Mouse (Mus musculus) urinary bladder, postnatal 36 days (tissue): Measurements from ENCODE around the gene Smc6.
A peak's percentile ranks its signal among the peaks of the same experiment; 100 is the strongest.

ENCODE experiments used
- DNase-seq, 2 experiments: peaks; one replicate each; pipeline ENCODE4 v3.0.0; 2022; ENCODE audit warnings: low spot score in 2 of 2, mixed read lengths in 1 of 2

Gene Smc6

GRCm38 (mm10) chr12:11281584-11281983 lies 15.9 kb downstream of the Smc6 start:
- DNase-seq: no peak

- DNase-seq: no peak
These were observed 20.7 kb downstream of the Smc6 start for GRCm38 (mm10) chr12:11286382-11286781.

GRCm38 (mm10) chr12:11300858-11301257 lies 35.2 kb downstream of the Smc6 start:
- DNase-seq: no peak

GRCm38 (mm10) chr12:11306753-11307645 lies 41.3 kb downstream of the Smc6 start:
- DNase-seq: no peak

DNA sequence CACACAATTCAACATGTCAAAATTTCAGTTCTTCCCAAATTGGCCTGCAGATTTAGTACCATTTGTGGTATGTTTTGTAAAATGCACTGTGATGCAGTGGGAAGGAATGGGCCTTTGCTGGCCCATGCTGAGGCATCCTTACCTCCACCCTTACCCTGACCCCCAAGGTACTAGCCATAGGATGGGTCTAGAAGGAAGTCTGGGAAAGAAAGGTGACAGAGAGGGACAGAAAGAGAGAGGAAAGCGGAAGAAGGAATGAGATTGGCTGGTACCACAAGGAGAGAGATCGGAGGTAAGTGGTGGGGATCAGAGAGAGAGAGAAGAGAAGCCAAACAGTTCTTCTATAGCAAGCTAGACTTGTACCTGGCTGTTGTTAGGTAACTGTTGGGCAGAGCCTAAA lies 45.4 kb downstream of the Smc6 start:
- DNase-seq: no peak

GRCm38 (mm10) chr12:11313840-11314239 lies 48.2 kb downstream of the Smc6 start:
- DNase-seq: no peak

GRCm38 (mm10) chr12:11317671-11318070 lies 52.0 kb downstream of the Smc6 start:
- no peak for DNase-seq

DNA sequence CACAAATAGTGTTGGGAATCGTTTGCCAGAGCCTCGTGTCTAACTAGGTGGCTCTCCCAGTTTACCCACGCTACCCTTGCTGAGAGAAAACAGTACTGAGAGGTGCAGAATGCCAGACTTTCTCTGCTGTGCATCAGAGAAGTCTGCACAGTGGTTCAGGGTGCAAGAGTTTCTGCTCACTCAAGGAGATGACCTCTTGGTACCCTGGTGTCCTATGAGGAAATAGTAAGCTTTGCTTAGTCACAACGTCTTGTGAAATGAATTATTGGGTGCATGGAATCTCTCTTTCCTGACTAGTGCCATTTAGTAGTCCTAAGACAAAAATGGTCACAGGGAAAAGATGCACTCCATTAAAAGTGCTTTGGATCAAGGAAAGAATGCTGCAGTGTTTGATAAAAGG lies 58.8 kb downstream of the Smc6 start:
- DNase-seq: no peak

GRCm38 (mm10) chr12:11326483-11326882 lies 60.8 kb downstream of the Smc6 start:
- DNase-seq: no peak

- peak; percentile 26 to 36 for DNase-seq
These were observed 71.2 kb downstream of the Smc6 start for GRCm38 (mm10) chr12:11336845-11337244.

DNA sequence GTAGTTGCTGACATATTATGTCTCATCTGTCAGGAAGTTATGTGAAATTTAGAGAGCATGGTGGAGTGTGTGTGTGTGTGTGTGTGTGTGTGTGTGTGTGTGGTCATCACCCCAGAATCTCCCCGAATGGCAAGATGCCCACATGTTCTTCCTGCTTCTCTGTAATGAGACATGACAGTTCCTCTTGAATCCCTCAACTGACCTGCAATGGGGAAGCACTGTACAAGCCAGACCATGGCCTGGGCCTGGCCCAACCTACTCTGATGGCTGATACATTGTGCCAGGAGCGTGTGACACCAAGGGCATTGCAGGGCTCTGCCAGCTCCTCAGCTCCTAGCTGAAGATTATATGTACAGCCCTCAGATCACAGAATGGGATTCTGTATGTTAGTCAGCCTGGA lies 72.6 kb downstream of the Smc6 start:
- no peak for DNase-seq

- no peak for DNase-seq
These were observed 76.4 kb downstream of the Smc6 start for GRCm38 (mm10) chr12:11342020-11342600.

- DNase-seq: no peak
These were observed 80.3 kb downstream of the Smc6 start for GRCm38 (mm10) chr12:11345963-11346362.

GRCm38 (mm10) chr12:11348423-11348822 lies 82.7 kb downstream of the Smc6 start:
- DNase-seq: no peak

- no peak for DNase-seq
These were observed 84.2 kb downstream of the Smc6 start for GRCm38 (mm10) chr12:11349870-11350269.

DNA sequence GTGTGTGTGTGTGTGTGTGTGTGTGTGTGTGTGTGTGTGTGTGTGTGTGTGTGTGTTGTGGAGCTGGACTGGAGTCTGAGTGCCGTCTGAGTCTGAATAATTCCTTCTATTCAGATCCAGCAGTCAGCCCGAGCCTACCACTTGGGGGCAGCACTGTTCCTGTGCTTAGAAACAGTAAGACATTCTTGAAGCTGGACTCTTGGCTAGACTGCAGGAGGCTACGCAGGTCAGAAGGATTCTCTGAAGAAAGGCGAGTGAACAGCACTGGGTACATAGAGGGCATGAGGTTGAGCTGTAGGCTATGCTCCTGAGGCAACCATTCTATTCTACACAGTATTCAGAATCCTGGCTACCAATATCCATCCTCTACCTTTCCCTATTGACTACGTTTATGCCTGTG lies 85.2 kb downstream of the Smc6 start:
- peak; percentile 48 to 70 for DNase-seq

- no peak for DNase-seq
These were observed 96.7 kb downstream of the Smc6 start for GRCm38 (mm10) chr12:11362435-11362834.

- DNase-seq: no peak
These were observed 99.2 kb downstream of the Smc6 start for GRCm38 (mm10) chr12:11364870-11365269.

DNA sequence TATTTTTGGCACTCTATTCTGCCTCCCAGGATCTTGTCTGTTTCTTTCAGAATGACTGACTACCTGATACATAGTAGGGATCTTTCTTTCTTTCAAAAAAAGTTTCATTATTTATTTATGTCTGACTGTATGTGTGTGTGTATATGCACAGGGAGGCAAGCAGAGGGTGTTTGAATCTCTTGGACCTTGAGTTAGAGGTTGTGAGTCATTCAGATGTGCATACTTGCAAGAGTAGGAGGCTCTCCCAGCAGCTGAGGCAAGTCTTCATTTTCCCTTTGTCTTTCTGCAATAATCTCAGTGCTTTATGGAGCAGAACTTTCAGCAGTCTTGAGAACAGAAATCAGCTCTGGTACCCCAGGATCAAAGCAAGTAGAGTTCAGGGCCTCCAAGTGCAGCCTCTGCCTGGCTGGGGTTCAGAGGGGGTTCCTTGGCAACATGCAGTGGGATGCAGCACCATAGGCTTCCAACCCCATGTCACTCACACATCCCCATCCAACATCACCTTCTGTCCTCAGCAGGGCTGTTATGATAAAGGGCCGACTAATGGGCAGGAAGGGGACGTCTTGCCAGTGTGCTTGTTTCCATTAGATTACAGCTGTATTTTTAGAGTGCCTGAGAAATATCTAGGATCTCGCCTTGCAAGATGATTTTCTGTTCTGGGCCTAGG lies 101.5 kb downstream of the Smc6 start:
- no peak for DNase-seq
